Mouse (Mus musculus): ENCODE results near the gene Slc25a31. TPM values are rescaled to one million over a fixed set of nuclear protein-coding genes. Genes with fewer than 3 reads are reported as not detected.

The Slc25a31 gene
- 0.10 and 0.11 TPM in 2 replicates for polyA plus RNA-seq (2015; fragmentation: Nextera tagmentation; extraction: Ambion mirVana)

DNA sequence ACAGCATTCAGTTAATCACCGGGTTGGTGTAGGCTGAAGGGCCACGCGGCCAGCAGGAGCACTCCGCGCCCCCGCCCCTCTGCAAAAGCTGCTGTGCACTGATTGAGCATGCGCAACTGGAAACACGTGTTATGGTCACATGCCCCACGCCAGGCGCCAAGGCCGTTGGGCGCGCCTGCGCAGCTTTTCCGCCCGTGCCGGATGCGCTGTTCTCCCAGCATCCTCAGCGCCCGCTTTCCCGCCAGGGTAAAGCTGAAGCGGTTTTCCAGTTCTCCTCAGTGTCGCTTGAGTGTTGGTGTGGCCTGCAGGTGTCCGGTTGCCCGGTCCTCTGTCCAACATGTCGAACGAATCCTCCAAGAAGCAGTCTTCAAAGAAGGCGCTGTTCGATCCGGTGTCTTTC is at the start of gene Slc25a31:
Slc25a31 (plus strand) TSS at position 201 of the 400 bp plus-strand sequence.
- no peak within 1 kb of the TSS for H3K9ac ChIP-seq (ENCODE audit: low read depth, low read length)
- H3K4me1 ChIP-seq (replicated peaks; ENCODE audit: insufficient read depth, low read length): no peaks in the 10 kb centered on the region
- no peaks in the 10 kb centered on the region for H3K27me3 ChIP-seq (ENCODE audit: insufficient read depth, low read length)
- no peak within 1 kb of the TSS for H3K27ac ChIP-seq
- ATAC-seq (replicated peaks; ENCODE audit: low FRiP score, low read depth) (no peak), DNase-seq (ENCODE audit: low spot score) (no peak)
- 93% methylated on average over 30 of the region's 30 CpGs for WGBS
- no peak for TF ChIP-seq CTCF (IDR thresholded peaks at IDR 0.05; ENCODE audit: low read depth)
- H3K9me3 ChIP-seq (replicated peaks; ENCODE audit: low read length): no peaks in the 10 kb centered on the region
- no peak within 1 kb of the TSS for H3K4me3 ChIP-seq (replicated peaks; ENCODE audit: low read depth, low read length)
- H3K4me2 ChIP-seq (ENCODE audit: low read length): no peak within 1 kb of the TSS
- no peaks in the 10 kb centered on the region for H3K36me3 ChIP-seq (ENCODE audit: insufficient read depth, low read length)

GRCm38 (mm10) chr3:40660231-40660630 is 48.4 kb upstream of the Slc25a31 start:
- Histone ChIP-seq H3K36me3 (ENCODE audit: insufficient read depth, low read length) (peaks cover 9% of the 10 kb centered on the region; the same call in 1 of the 2 replicates), H3K9me3 (replicated peaks; ENCODE audit: low read length) (no peaks in the 10 kb centered on the region), H3K4me2 (ENCODE audit: low read length) (no peak overlapping the region), H3K4me3 (replicated peaks; ENCODE audit: low read depth, low read length) (no peak overlapping the region), H3K27me3 (ENCODE audit: insufficient read depth, low read length) (no peaks in the 10 kb centered on the region), H3K9ac (ENCODE audit: low read depth, low read length) (no peak overlapping the region), H3K4me1 (replicated peaks; ENCODE audit: insufficient read depth, low read length) (no peaks in the 10 kb centered on the region), H3K27ac (no peak overlapping the region)
- no peak for DNase-seq (ENCODE audit: low spot score)
- no peak for ATAC-seq (replicated peaks; ENCODE audit: low FRiP score, low read depth)
- no peak for TF ChIP-seq CTCF (IDR thresholded peaks at IDR 0.05; ENCODE audit: low read depth)
- WGBS: 97% methylated on average over 2 of the region's 2 CpGs

GRCm38 (mm10) chr3:40666109-40666508 is 42.5 kb upstream of the Slc25a31 start:
- no peak overlapping the region for H3K4me3 ChIP-seq (replicated peaks; ENCODE audit: low read depth, low read length)
- H3K4me2 ChIP-seq (ENCODE audit: low read length): no peak overlapping the region
- ATAC-seq (replicated peaks; ENCODE audit: low FRiP score, low read depth) (no peak), DNase-seq (ENCODE audit: low spot score) (no peak)
- WGBS: 95% methylated on average over 4 of the region's 4 CpGs
- H3K27ac ChIP-seq: no peak overlapping the region
- H3K36me3 ChIP-seq (ENCODE audit: insufficient read depth, low read length): 0 out of 2 replicates have a peak, but pooled peaks cover 6% of the 10 kb centered on the region
- no peaks in the 10 kb centered on the region for H3K9me3 ChIP-seq (replicated peaks; ENCODE audit: low read length)
- H3K4me1 ChIP-seq (replicated peaks; ENCODE audit: insufficient read depth, low read length): no peaks in the 10 kb centered on the region
- H3K27me3 ChIP-seq (ENCODE audit: insufficient read depth, low read length): no peaks in the 10 kb centered on the region
- no peak overlapping the region for H3K9ac ChIP-seq (ENCODE audit: low read depth, low read length)
- TF ChIP-seq CTCF (IDR thresholded peaks at IDR 0.05; ENCODE audit: low read depth): no peak

- WGBS: 58% methylated on average over 8 of the region's 8 CpGs
- DNase-seq (ENCODE audit: low spot score) (no peak), ATAC-seq (replicated peaks; ENCODE audit: low FRiP score, low read depth) (no peak)
- no peak overlapping the region for H3K4me2 ChIP-seq (ENCODE audit: low read length)
- no peaks in the 10 kb centered on the region for H3K4me1 ChIP-seq (replicated peaks; ENCODE audit: insufficient read depth, low read length)
- no peak for TF ChIP-seq CTCF (IDR thresholded peaks at IDR 0.05; ENCODE audit: low read depth)
- no peaks in the 10 kb centered on the region for H3K9me3 ChIP-seq (replicated peaks; ENCODE audit: low read length)
- H3K27me3 ChIP-seq (ENCODE audit: insufficient read depth, low read length): no peaks in the 10 kb centered on the region
- no peak overlapping the region for H3K4me3 ChIP-seq (replicated peaks; ENCODE audit: low read depth, low read length)
- H3K27ac ChIP-seq: no peak overlapping the region
- 0 out of 2 replicates have a peak, but pooled peaks cover 6% of the 10 kb centered on the region for H3K36me3 ChIP-seq (ENCODE audit: insufficient read depth, low read length)
- H3K9ac ChIP-seq (ENCODE audit: low read depth, low read length): no peak overlapping the region
Measured at GRCm38 (mm10) chr3:40666861-40667719, 41.6 kb upstream of the Slc25a31 start.

DNA sequence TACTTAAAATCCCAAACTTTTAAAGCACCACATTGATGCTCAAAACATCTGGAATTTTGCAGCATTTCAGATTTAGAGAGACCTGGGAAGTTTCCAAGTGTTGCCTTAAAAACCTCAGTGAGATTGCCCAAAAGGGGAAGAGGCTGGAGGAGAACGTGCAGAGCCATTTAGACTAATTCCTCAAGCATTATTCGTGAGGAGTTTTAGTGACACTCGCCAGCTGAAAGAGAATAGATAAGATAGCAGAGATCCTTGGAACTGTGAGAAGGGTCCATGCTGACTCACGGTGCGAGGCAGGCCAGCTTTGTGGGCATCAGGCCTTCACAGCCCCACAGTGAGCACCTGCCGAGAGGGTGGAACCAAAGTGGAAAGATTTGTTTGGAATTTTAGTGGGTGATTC is 39.8 kb upstream of the Slc25a31 start:
- no peak overlapping the region for H3K9ac ChIP-seq (ENCODE audit: low read depth, low read length)
- DNase-seq (ENCODE audit: low spot score) (no peak), ATAC-seq (replicated peaks; ENCODE audit: low FRiP score, low read depth) (no peak)
- H3K4me3 ChIP-seq (replicated peaks; ENCODE audit: low read depth, low read length): no peak overlapping the region
- 0 out of 2 replicates have a peak, but pooled peaks cover 11% of the 10 kb centered on the region for H3K36me3 ChIP-seq (ENCODE audit: insufficient read depth, low read length)
- 76% methylated on average over 6 of the region's 6 CpGs for WGBS
- no peak overlapping the region for H3K4me2 ChIP-seq (ENCODE audit: low read length)
- no peak for TF ChIP-seq CTCF (IDR thresholded peaks at IDR 0.05; ENCODE audit: low read depth)
- H3K27ac ChIP-seq: no peak overlapping the region
- H3K9me3 ChIP-seq (replicated peaks; ENCODE audit: low read length): no peaks in the 10 kb centered on the region
- no peaks in the 10 kb centered on the region for H3K27me3 ChIP-seq (ENCODE audit: insufficient read depth, low read length)
- H3K4me1 ChIP-seq (replicated peaks; ENCODE audit: insufficient read depth, low read length): no peaks in the 10 kb centered on the region

DNA sequence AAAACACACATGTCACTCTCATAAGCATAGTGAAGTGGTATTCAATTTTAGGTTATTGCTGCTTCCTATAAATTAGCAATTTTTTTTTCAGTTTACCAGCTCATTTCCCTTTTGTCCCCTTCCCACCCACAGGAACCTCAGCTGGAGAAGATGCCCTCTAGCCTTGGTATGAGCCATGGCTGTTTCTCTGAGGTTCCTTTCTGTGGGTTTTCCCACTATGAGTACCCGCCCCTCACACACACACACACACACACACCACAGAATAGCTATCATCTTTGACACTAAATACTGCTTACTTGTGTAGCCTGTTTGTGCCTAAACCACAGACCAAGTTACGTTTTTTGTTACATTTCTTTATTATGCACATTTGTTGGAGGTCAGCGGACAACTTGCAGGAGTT is 39.3 kb upstream of the Slc25a31 start:
- DNase-seq (ENCODE audit: low spot score) (no peak), ATAC-seq (replicated peaks; ENCODE audit: low FRiP score, low read depth) (no peak)
- H3K27ac ChIP-seq: no peak overlapping the region
- no peaks in the 10 kb centered on the region for H3K27me3 ChIP-seq (ENCODE audit: insufficient read depth, low read length)
- WGBS: 92% methylated on average over 3 of the region's 3 CpGs
- H3K36me3 ChIP-seq (ENCODE audit: insufficient read depth, low read length): 0 out of 2 replicates have a peak, but pooled peaks cover 11% of the 10 kb centered on the region
- no peaks in the 10 kb centered on the region for H3K4me1 ChIP-seq (replicated peaks; ENCODE audit: insufficient read depth, low read length)
- H3K4me3 ChIP-seq (replicated peaks; ENCODE audit: low read depth, low read length): no peak overlapping the region
- no peaks in the 10 kb centered on the region for H3K9me3 ChIP-seq (replicated peaks; ENCODE audit: low read length)
- no peak overlapping the region for H3K9ac ChIP-seq (ENCODE audit: low read depth, low read length)
- no peak for TF ChIP-seq CTCF (IDR thresholded peaks at IDR 0.05; ENCODE audit: low read depth)
- no peak overlapping the region for H3K4me2 ChIP-seq (ENCODE audit: low read length)

All from kidney, postnatal 0 days (tissue).